Mouse (Mus musculus): Measurements from ENCODE around the gene Srpk1. TPM values are rescaled to one million over a fixed set of nuclear protein-coding genes. Genes with fewer than 3 reads are reported as not detected.

Srpk1 gene
- polyA plus RNA-seq, 1 experiment from 2014 or later, result 55.2 TPM

- Histone ChIP-seq H3K9ac (ENCODE audit: low read depth, low read length) (no peak overlapping the region), H3K4me3 (ENCODE audit: low read depth, low read length) (no peak overlapping the region), H3K27me3 (replicated peaks; ENCODE audit: control insufficient read depth, insufficient read depth, low read length) (no peaks in the 10 kb centered on the region), H3K36me3 (ENCODE audit: control insufficient read depth, insufficient read depth) (no peaks in the 10 kb centered on the region), H3K4me1 (replicated peaks; ENCODE audit: control insufficient read depth, insufficient read depth, low read length) (0 out of 2 replicates have a peak, but pooled peaks cover 4% of the 10 kb centered on the region), H3K27ac (ENCODE audit: low read depth, low read length) (no peak overlapping the region), H3K4me2 (replicated peaks; ENCODE audit: low read depth) (no peak overlapping the region), H3K9me3 (ENCODE audit: control insufficient read depth) (no peaks in the 10 kb centered on the region)
- TF ChIP-seq CTCF (IDR thresholded peaks at IDR 0.05; ENCODE audit: low read depth), result no peak
- WGBS, result 83% methylated on average over 7 of the region's 7 CpGs
- no peak for ATAC-seq
These were observed 50.0 kb downstream of the Srpk1 start for GRCm38 (mm10) chr17:28572521-28572920.

DNA sequence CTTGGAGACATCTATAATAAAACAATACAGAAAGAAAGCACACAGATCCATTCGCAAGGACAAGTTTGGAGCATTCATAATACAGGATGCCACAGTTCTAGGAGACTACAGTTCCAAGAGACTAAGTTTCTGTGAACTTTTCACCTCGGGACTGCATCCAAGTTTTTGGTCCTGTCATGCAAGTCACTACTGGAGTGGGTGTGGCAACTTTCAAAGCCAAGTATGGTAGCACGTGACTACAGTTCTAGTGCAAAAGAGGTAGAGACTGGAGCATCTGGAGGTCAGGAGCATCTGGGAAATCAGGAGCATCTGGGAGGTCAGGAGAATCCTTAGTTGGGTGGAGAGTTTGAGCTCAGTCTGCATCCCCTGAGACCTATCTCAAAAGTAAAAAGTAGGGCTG, 50.6 kb downstream of the Srpk1 start:
- H3K36me3 ChIP-seq (ENCODE audit: control insufficient read depth, insufficient read depth), result no peaks in the 10 kb centered on the region
- 0 out of 2 replicates have a peak, but pooled peaks cover 4% of the 10 kb centered on the region for H3K4me1 ChIP-seq (replicated peaks; ENCODE audit: control insufficient read depth, insufficient read depth, low read length)
- no peak overlapping the region for H3K27ac ChIP-seq (ENCODE audit: low read depth, low read length)
- no peak for TF ChIP-seq CTCF (IDR thresholded peaks at IDR 0.05; ENCODE audit: low read depth)
- no peak overlapping the region for H3K4me3 ChIP-seq (ENCODE audit: low read depth, low read length)
- no peaks in the 10 kb centered on the region for H3K9me3 ChIP-seq (ENCODE audit: control insufficient read depth)
- ATAC-seq, result no peak
- 78% methylated on average over 3 of the region's 3 CpGs for WGBS
- no peaks in the 10 kb centered on the region for H3K27me3 ChIP-seq (replicated peaks; ENCODE audit: control insufficient read depth, insufficient read depth, low read length)
- no peak overlapping the region for H3K9ac ChIP-seq (ENCODE audit: low read depth, low read length)
- H3K4me2 ChIP-seq (replicated peaks; ENCODE audit: low read depth), result no peak overlapping the region

GRCm38 (mm10) chr17:28567541-28567940, 55.0 kb downstream of the Srpk1 start:
- Histone ChIP-seq H3K9ac (ENCODE audit: low read depth, low read length) (no peak overlapping the region), H3K27ac (ENCODE audit: low read depth, low read length) (no peak overlapping the region), H3K4me3 (ENCODE audit: low read depth, low read length) (no peak overlapping the region), H3K27me3 (replicated peaks; ENCODE audit: control insufficient read depth, insufficient read depth, low read length) (no peaks in the 10 kb centered on the region), H3K4me2 (replicated peaks; ENCODE audit: low read depth) (no peak overlapping the region), H3K4me1 (replicated peaks; ENCODE audit: control insufficient read depth, insufficient read depth, low read length) (no peaks in the 10 kb centered on the region), H3K9me3 (ENCODE audit: control insufficient read depth) (no peaks in the 10 kb centered on the region), H3K36me3 (ENCODE audit: control insufficient read depth, insufficient read depth) (no peaks in the 10 kb centered on the region)
- TF ChIP-seq CTCF (IDR thresholded peaks at IDR 0.05; ENCODE audit: low read depth), result no peak
- no peak for ATAC-seq
- WGBS, result 52% methylated on average over 3 of the region's 3 CpGs

GRCm38 (mm10) chr17:28565181-28565580, 57.3 kb downstream of the Srpk1 start:
- Histone ChIP-seq H3K4me3 (ENCODE audit: low read depth, low read length) (no peak overlapping the region), H3K9me3 (ENCODE audit: control insufficient read depth) (no peaks in the 10 kb centered on the region), H3K4me1 (replicated peaks; ENCODE audit: control insufficient read depth, insufficient read depth, low read length) (no peaks in the 10 kb centered on the region), H3K27ac (ENCODE audit: low read depth, low read length) (no peak overlapping the region), H3K9ac (ENCODE audit: low read depth, low read length) (no peak overlapping the region), H3K4me2 (replicated peaks; ENCODE audit: low read depth) (no peak overlapping the region), H3K36me3 (ENCODE audit: control insufficient read depth, insufficient read depth) (no peaks in the 10 kb centered on the region), H3K27me3 (replicated peaks; ENCODE audit: control insufficient read depth, insufficient read depth, low read length) (no peaks in the 10 kb centered on the region)
- TF ChIP-seq CTCF (IDR thresholded peaks at IDR 0.05; ENCODE audit: low read depth), result no peak
- no peak for ATAC-seq

DNA sequence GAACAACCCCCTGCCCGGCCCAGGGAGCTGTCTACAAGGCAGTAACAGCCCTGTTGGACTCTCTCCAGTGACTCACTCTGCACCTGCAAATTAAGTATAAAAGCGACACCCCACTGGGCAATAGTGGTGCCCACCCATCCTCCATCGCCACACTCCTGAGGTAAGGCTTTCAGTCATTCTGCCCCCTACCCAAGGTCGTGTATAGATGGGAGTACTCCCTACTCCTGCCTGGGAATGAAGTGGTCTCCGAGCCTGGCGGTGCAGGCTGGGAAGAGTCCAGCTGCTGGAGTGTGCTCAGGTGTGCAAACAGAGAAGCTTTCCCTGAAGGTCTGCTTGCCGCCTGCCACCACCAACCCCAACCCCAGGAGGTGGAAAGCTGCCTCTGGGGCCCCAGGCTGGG, 60.9 kb downstream of the Srpk1 start:
- H3K4me3 ChIP-seq (ENCODE audit: low read depth, low read length), result no peak overlapping the region
- peaks cover under 1% of the 10 kb centered on the region; the same call in 1 of the 2 replicates for H3K4me1 ChIP-seq (replicated peaks; ENCODE audit: control insufficient read depth, insufficient read depth, low read length)
- H3K4me2 ChIP-seq (replicated peaks; ENCODE audit: low read depth), result no peak overlapping the region
- no peak for TF ChIP-seq CTCF (IDR thresholded peaks at IDR 0.05; ENCODE audit: low read depth)
- H3K36me3 ChIP-seq (ENCODE audit: control insufficient read depth, insufficient read depth), result no peaks in the 10 kb centered on the region
- no peaks in the 10 kb centered on the region for H3K27me3 ChIP-seq (replicated peaks; ENCODE audit: control insufficient read depth, insufficient read depth, low read length)
- no peaks in the 10 kb centered on the region for H3K9me3 ChIP-seq (ENCODE audit: control insufficient read depth)
- H3K27ac ChIP-seq (ENCODE audit: low read depth, low read length), result no peak overlapping the region
- WGBS, result 53% methylated on average over 7 of the region's 7 CpGs
- no peak for ATAC-seq
- H3K9ac ChIP-seq (ENCODE audit: low read depth, low read length), result no peak overlapping the region

DNA sequence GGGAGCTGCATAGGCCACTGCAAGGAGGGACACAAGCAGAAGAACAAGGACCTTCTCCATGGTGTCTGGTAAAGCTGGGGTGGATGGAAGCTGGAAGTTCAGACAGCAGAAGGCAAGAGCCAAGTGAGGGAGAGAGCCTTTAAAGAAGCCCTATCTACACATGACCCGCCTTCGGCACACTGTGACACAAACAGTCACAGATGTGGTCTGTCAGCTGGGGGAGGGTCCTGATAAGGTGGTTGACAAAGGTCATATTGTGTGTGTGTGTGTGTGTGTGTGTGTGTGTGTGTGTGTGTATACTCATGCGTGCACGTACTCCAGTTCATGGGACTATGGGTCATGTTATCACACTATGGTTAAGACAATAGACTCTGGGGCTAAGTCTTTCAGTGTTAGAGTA, 61.9 kb downstream of the Srpk1 start, which contains the start of gene Clps:
Clps (minus strand) TSS at position 169 of the 400 bp plus-strand sequence.
- Histone ChIP-seq H3K27ac (ENCODE audit: low read depth, low read length) (no peak within 1 kb of the TSS), H3K4me1 (replicated peaks; ENCODE audit: control insufficient read depth, insufficient read depth, low read length) (peaks cover 3% of the 10 kb centered on the region; the same call in 1 of the 2 replicates), H3K27me3 (replicated peaks; ENCODE audit: control insufficient read depth, insufficient read depth, low read length) (no peaks in the 10 kb centered on the region), H3K36me3 (ENCODE audit: control insufficient read depth, insufficient read depth) (no peaks in the 10 kb centered on the region), H3K9ac (ENCODE audit: low read depth, low read length) (no peak within 1 kb of the TSS), H3K4me3 (ENCODE audit: low read depth, low read length) (no peak within 1 kb of the TSS), H3K9me3 (ENCODE audit: control insufficient read depth) (no peaks in the 10 kb centered on the region), H3K4me2 (replicated peaks; ENCODE audit: low read depth) (0 out of 2 replicates have a peak within 1 kb of the TSS, but pooled peaks have one; percentile 6)
- no peak; the same call in 1 of the 2 replicates for ATAC-seq
- 52% methylated on average over 4 of the region's 4 CpGs for WGBS
- no peak for TF ChIP-seq CTCF (IDR thresholded peaks at IDR 0.05; ENCODE audit: low read depth)

- H3K9ac ChIP-seq (ENCODE audit: low read depth, low read length), result no peak overlapping the region
- 68% methylated on average over 6 of the region's 6 CpGs for WGBS
- H3K36me3 ChIP-seq (ENCODE audit: control insufficient read depth, insufficient read depth), result no peaks in the 10 kb centered on the region
- ATAC-seq, result no peak
- H3K9me3 ChIP-seq (ENCODE audit: control insufficient read depth), result no peaks in the 10 kb centered on the region
- no peaks in the 10 kb centered on the region for H3K27me3 ChIP-seq (replicated peaks; ENCODE audit: control insufficient read depth, insufficient read depth, low read length)
- H3K4me1 ChIP-seq (replicated peaks; ENCODE audit: control insufficient read depth, insufficient read depth, low read length), result peaks cover 3% of the 10 kb centered on the region; the same call in 1 of the 2 replicates
- H3K27ac ChIP-seq (ENCODE audit: low read depth, low read length), result no peak overlapping the region
- no peak overlapping the region for H3K4me3 ChIP-seq (ENCODE audit: low read depth, low read length)
- H3K4me2 ChIP-seq (replicated peaks; ENCODE audit: low read depth), result no peak overlapping the region
- no peak for TF ChIP-seq CTCF (IDR thresholded peaks at IDR 0.05; ENCODE audit: low read depth)
These were observed 64.7 kb downstream of the Srpk1 start for GRCm38 (mm10) chr17:28557772-28558171.

Measured in intestine, postnatal 0 days (tissue).